Mouse (Mus musculus) right cerebral cortex, postnatal 4 days (tissue): Measurements from ENCODE around the gene Lrrc17.
"Not testable (repeated sequence)": the region's sequence is repeated elsewhere in the genome, so short reads cannot be mapped to it uniquely, and the experiment has no call there.

Experiments used
- DNase-seq: peaks from one replicate; pipeline ENCODE4 v3.0.0-alpha.2; 2022

The Lrrc17 gene

GRCm38 (mm10) chr5:21610996-21611395 is 67.6 kb downstream of the Lrrc17 start:
- DNase-seq: no peak

GRCm38 (mm10) chr5:21614299-21614698 is 70.9 kb downstream of the Lrrc17 start:
- not testable (repeated sequence) for DNase-seq

- no peak for DNase-seq
Observed at GRCm38 (mm10) chr5:21616450-21617009, 73.2 kb downstream of the Lrrc17 start.
